Mouse (Mus musculus) cerebellum, adult 2 months (tissue): ENCODE measurements around the gene Sema4g. TPM values are rescaled to one million over a fixed set of nuclear protein-coding genes. Genes with fewer than 3 reads are reported as not detected.
"Not testable (repeated sequence)": the region's sequence is repeated elsewhere in the genome, so short reads cannot be mapped to it uniquely, and the experiment has no call there.

Experiments
- DNase-seq, 2 experiments: peaks; one replicate each; pipeline ENCODE4 v3.0.0; 2021
- H3K27ac ChIP-seq: fragments of 200-500 bp; 2 replicates; pipeline ENCODE4 v1.5.1; 2012; ENCODE audit warnings: low read length, control low read depth, inconsistent platforms; ENCODE audit not compliant: insufficient read depth
- H3K27me3 ChIP-seq: fragments of 200-500 bp; 2 replicates; pipeline ENCODE4 v1.6.1; 2012; ENCODE audit warnings: inconsistent platforms, mild to moderate bottlenecking, low read length, moderate library complexity; ENCODE audit not compliant: control insufficient read depth, insufficient read depth
- H3K4me1 ChIP-seq: fragments of 200-500 bp; 2 replicates; pipeline ENCODE4 v1.6.1; 2011; ENCODE audit warnings: low read length; ENCODE audit not compliant: control insufficient read depth, insufficient read depth
- H3K4me3 ChIP-seq: fragments of 200-500 bp; replicated peaks from 2 replicates; pipeline ENCODE3; 2011; ENCODE audit warnings: mild to moderate bottlenecking, low read depth, low read length, control low read depth; ENCODE audit not compliant: insufficient read depth
- CTCF ChIP-seq: fragments of 200-500 bp; IDR thresholded peaks from 2 replicates; pipeline ENCODE4 v1.5.1; 2011; ENCODE audit warnings: low read depth, mild to moderate bottlenecking, control low read depth, low read length, moderate library complexity, borderline replicate concordance; ENCODE audit not compliant: insufficient read depth
- POLR2A ChIP-seq: fragments of 200-500 bp; IDR thresholded peaks from 2 replicates; pipeline ENCODE4 v1.6.1; 2011; ENCODE audit warnings: low read length, control low read depth, borderline replicate concordance; ENCODE audit not compliant: insufficient read depth
- WGBS: fragments of 180-500 bp; shearing (Covaris S2); methylation state at CpG from one replicate; pipeline ENCODE4 v1.1.7; 2018; 5-methylcytosine and 5-hydroxymethylcytosine counted together
- polyA plus RNA-seq: library from polyadenylated mRNA; depleted of rRNA; stranded (reverse); fragments of >200 nt; gene quantifications from 2 replicates; pipeline ENCODE4 v1.2.3, GENCODE M21; 2012

The Sema4g gene
- polyA plus RNA-seq, 1 experiment: 90.3 TPM

DNA sequence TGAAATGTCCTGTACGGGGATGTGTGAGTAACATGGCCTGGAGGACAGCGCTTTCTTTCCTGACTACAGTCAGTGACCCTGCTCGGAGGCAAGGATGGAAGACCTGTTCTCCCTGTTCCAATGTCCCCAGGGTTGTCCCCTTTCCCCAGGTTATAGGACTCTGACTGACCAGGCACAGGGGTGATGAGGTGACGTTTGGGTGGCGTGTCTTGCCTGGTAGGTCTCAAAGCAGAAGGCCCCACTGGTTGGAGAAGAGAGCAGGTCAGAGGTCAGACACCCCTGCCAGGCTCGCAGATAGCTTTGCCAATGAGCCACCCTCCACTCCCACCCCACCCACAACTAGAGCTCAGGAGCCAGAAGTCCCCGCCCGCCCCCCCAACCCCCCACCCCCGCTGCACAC, 40.7 kb downstream of the Sema4g start:
- peaks cover 15% of the 10 kb centered on the region; the same call in 1 of the 2 replicates for H3K4me1 ChIP-seq
- H3K27ac ChIP-seq: no peak overlapping the region
- no peak overlapping the region for H3K4me3 ChIP-seq
- H3K27me3 ChIP-seq: no peaks in the 10 kb centered on the region
- TF ChIP-seq CTCF (no peak), POLR2A (no peak)
- no peak for DNase-seq
- 54% methylated on average over 9 of the region's 9 CpGs for WGBS

DNA sequence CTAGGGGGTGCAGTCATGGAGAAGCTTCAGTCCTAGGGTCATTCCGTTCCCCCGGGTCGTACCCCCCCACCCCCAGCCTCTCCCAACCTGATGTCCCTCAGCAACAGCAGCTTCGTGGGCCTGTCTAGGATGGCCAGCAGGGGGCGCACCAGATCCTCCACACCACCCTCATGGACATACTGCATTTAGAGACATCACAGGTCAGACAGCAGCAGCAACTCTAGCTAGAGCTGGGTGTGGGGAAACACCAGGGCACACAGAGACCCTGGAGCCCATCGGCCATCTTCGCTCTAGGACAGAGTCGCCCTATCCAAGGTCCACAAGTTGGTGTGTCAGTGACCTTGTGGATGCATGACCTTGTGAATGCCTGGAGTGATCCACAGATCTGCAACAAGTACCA, 41.2 kb downstream of the Sema4g start:
- WGBS: 41% methylated on average over 8 of the region's 8 CpGs
- Histone ChIP-seq H3K27me3 (no peaks in the 10 kb centered on the region), H3K27ac (no peak overlapping the region), H3K4me3 (no peak overlapping the region), H3K4me1 (peaks cover 15% of the 10 kb centered on the region; the same call in 1 of the 2 replicates)
- DNase-seq: peak; percentile 71 to 77
- no peak for TF ChIP-seq POLR2A
- peak; percentile 77 for TF ChIP-seq CTCF

DNA sequence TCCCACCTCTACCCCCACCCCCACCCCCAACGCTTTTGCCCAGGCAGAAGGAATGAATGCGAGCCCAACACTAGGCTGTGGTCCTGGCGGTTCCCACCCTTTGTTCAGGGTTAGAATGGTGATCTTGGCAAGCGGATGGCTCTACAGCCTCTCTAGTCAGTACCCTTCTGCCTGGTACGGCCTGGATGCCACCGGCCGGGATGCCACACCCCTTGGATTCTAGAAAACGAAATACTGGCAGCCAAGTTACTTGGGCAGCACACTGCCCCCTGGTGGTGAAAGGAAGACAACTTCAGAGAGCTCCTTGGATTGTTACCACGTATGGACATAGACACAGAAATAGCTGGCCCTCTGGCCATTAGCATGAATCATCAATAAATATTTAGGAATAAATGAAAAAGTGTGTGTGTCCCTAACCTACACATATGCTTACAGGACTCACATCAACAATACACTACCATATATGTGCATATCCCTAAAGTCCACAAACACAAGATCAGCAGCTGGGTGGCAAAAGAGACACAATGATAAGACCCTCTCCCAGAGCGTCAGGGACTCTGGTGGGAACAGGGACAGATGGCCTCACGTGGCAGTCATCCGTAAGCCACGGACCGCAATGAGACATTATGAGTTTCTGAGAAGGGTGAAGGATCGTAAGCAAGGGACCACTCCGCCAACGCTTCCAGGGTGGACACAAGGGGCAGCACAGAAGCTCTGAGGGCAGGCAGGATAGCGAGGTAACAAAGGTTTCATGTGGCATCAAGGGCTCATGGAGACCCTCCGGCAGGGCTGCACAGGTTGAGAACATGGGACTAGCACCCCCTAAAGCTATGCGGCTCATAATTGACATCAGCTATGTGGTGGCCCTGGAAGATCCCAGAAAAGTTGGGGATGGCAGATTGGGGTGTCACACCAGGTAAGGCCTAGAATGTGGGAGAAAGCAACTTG, 42.1 kb downstream of the Sema4g start:
- no peaks in the 10 kb centered on the region for H3K27me3 ChIP-seq
- 29% methylated on average over 20 of the region's 20 CpGs for WGBS
- TF ChIP-seq CTCF (peak; percentile 84), POLR2A (no peak)

DNA sequence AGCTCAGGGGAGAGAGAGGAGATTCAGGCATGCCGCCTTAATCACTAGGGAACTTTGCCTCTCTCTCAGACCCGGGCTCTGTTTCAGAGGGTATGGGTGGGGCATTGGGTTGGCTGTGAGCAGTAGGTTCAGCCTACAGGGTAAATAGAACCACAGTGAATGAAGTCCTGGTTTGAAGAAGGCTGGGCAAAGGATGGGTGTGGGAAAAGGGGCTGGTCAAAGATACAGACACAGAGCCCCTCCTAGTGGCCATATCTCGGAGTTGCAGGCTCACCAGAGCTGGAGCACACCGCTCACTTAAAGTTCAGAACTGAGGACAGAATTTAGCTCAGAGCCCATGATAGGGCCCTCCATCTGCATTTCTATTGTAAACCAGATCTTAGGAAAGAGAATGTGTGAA, 42.9 kb downstream of the Sema4g start:
- DNase-seq: peak; percentile 79 to 84
- H3K27ac ChIP-seq: no peak overlapping the region
- WGBS: 12% methylated on average over 4 of the region's 4 CpGs
- H3K4me1 ChIP-seq: peaks cover 15% of the 10 kb centered on the region; the same call in 1 of the 2 replicates
- H3K27me3 ChIP-seq: no peaks in the 10 kb centered on the region
- H3K4me3 ChIP-seq: no peak overlapping the region
- TF ChIP-seq CTCF: peak; percentile 89
- no peak for TF ChIP-seq POLR2A

More for the DNA sequence above, 42.1 kb downstream of the Sema4g start:
- Histone ChIP-seq H3K27ac (no peak overlapping the region), H3K4me1 (peaks cover 15% of the 10 kb centered on the region; the same call in 1 of the 2 replicates), H3K4me3 (no peak overlapping the region)
- DNase-seq: peak; percentile 83 to 87

DNA sequence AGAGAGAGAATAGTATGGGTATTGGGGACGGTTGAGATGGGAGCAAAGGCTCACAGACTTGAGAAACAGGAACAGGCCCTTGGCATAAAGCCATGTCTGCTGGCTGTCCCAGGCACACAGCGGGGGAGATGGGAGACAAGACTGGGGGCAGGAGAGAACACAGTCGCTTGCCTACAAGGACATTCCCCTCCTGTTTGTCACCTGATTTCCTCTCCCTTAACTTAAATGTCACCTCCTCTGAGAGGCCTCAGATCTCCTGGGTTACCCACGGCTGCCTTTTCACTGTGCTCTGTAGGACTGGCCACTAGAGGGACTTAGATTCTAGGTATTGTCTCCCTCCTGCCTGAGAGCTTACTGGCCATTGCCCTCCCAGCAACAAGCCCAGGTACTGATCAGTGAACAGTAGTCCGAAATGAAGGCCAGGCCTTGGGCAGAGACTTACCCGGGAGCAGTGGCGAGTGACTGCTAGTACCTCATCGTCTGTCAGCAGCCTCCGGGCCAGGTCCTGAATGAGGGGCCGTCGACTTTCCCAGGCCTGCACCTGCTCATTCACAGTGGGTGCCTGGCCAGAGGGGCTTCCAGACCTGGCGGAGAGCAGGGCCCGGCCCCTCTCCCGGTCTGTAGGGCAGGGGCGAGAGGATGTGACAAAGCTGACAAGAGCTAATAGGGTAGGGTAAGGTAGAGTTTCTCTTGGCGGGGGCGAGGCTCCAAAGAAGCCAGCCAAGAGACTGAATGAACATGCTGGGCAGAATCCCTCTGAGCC, 43.9 kb downstream of the Sema4g start:
- TF ChIP-seq POLR2A (no peak), CTCF (peak; percentile 57)
- WGBS: 12% methylated on average over 17 of the region's 17 CpGs
- H3K27ac ChIP-seq: no peak overlapping the region

DNA sequence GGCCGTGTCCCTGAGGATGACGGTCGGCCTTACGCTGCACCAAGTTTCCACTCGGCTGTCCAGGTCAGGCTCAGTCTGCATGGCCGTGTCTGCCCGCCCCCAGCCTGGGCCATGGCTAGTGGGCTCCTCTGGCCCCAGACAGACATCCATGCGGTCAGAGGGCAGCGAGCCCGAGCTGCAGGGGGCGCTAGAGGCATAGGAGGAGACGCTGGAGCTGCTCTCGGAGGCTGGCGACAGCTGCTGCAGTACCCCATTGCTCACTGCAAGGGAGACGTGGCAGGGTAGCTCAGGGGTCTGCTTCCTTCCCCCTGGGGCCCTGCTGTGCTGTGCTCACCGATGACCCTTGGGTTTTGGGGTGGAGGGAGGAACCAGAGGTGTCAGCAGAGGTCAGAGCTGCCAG, 48.0 kb downstream of the Sema4g start:
- 32% methylated on average over 16 of the region's 16 CpGs for WGBS
- H3K27me3 ChIP-seq: no peaks in the 10 kb centered on the region
- H3K4me1 ChIP-seq: peaks cover 4% of the 10 kb centered on the region; the same call in 1 of the 2 replicates
- no peak for DNase-seq
- no peak overlapping the region for H3K27ac ChIP-seq
- TF ChIP-seq POLR2A: no peak
- TF ChIP-seq CTCF: peak; percentile 27; the same call in 1 of the 2 replicates
- no peak overlapping the region for H3K4me3 ChIP-seq

More for the DNA sequence above, 43.9 kb downstream of the Sema4g start:
- H3K4me3 ChIP-seq: no peak overlapping the region
- DNase-seq: peak; percentile 44 to 54
- H3K4me1 ChIP-seq: peaks cover 15% of the 10 kb centered on the region; the same call in 1 of the 2 replicates
- no peaks in the 10 kb centered on the region for H3K27me3 ChIP-seq

DNA sequence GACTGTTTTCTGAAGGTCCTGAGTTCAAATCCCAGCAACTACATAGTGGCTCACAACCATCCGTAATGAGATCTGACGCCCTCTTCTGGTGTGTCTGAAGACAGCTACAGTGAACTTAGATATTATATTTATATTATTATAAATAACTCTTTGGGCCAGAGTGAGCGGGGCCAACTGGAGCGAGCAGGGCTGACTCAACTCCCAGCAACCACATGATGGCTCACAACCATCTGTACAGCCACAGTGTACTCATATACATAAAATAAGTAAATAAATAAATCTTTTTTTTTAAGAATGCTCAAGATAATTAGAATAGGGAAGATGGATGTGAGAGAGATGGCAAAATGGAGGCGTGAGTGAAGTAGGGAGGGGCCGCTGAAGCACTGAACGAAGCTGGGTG, 49.3 kb downstream of the Sema4g start:
- H3K4me1 ChIP-seq, H3K27ac ChIP-seq, H3K4me3 ChIP-seq, DNase-seq, H3K27me3 ChIP-seq: not testable (repeated sequence)
- 90% methylated on average over 7 of the region's 7 CpGs for WGBS

DNA sequence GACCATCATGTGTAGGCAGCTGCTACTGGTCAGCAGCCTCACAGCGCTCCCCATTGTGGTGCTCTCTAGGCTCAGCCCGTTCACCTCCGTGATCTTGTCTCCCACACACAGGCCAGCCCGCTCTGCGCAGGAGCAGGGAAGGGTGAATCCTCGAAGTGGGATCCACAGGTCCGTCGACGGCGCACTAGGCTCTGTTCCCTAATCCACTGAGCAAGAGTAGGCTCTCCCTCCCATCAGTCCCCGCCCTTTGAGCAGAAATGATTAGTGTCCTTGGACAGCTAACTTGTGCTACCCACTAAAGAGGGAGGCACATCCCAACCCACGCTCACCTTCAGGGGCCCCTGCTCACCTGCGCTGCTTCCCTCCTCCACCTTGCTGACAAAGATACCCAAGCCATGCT, 51.3 kb downstream of the Sema4g start:
- TF ChIP-seq POLR2A (no peak), CTCF (no peak)
- Histone ChIP-seq H3K4me1 (no peaks in the 10 kb centered on the region), H3K27ac (no peak overlapping the region), H3K27me3 (no peaks in the 10 kb centered on the region), H3K4me3 (no peak overlapping the region)
- 58% methylated on average over 13 of the region's 13 CpGs for WGBS
- no peak for DNase-seq
